Mouse (Mus musculus) B cell, adult (primary cell): Measurements from ENCODE around the gene Bcas1. TPM values are rescaled to one million over a fixed set of nuclear protein-coding genes. Genes with fewer than 3 reads are reported as not detected.

Experiments used
- total RNA-seq: library from RNA; stranded (reverse); gene quantifications from 4 replicates; pipeline ENCODE4 v1.2.4, GENCODE M21; 2023; ENCODE audit not compliant: inconsistent age

Gene Bcas1
- total RNA-seq, result 0.61 to 1.2 TPM (median 0.81 TPM) in 3 of 4 replicates, not detected in the other

GRCm38 (mm10) chr2:170427704-170428103 lies at the start of gene Bcas1:
Gene Bcas1 (minus strand): TSS chr2:170427845.

Other genes starting within 250 kb of the Bcas1 start
- gene Pfdn4, start 68.6 kb upstream of the Bcas1 start, total RNA-seq, result 12.8 to 25.0 TPM (median 16.3 TPM) in 4 replicates
- not detected in 4 replicates for gene Cyp24a1, start 69.3 kb upstream of the Bcas1 start, total RNA-seq
- gene 4930470P17Rik, start 174.2 kb upstream of the Bcas1 start, total RNA-seq, result not detected in 4 replicates